Mouse (Mus musculus) ovary, postnatal 36 days (tissue): ENCODE measurements around the gene Meltf.
"Not testable (repeated sequence)": the region's sequence is repeated elsewhere in the genome, so short reads cannot be mapped to it uniquely, and the experiment has no call there.

Source experiments
- DNase-seq: peaks from one replicate; pipeline ENCODE4 v3.0.0; 2022; ENCODE audit warnings: low spot score, mixed read lengths

Meltf gene

GRCm38 (mm10) chr16:31933751-31934549 lies 55.3 kb downstream of the Meltf start, which contains the start of gene Pigz:
Gene Pigz, plus strand, starts transcription at chr16:31933851.
- peak; percentile 53 for DNase-seq

GRCm38 (mm10) chr16:31934550-31935010 lies 56.0 kb downstream of the Meltf start:
- DNase-seq = no peak

GRCm38 (mm10) chr16:31935091-31935979 lies 56.7 kb downstream of the Meltf start:
- DNase-seq = no peak

GRCm38 (mm10) chr16:31936568-31936967 lies 58.0 kb downstream of the Meltf start:
- DNase-seq = no peak

GRCm38 (mm10) chr16:31938856-31939255 lies 60.2 kb downstream of the Meltf start:
- DNase-seq = no peak

GRCm38 (mm10) chr16:31940586-31940985 lies 62.0 kb downstream of the Meltf start:
- DNase-seq = no peak

- peak; percentile 70 for DNase-seq
These were observed 65.4 kb downstream of the Meltf start for GRCm38 (mm10) chr16:31943980-31944379.

GRCm38 (mm10) chr16:31944698-31945255 lies 66.2 kb downstream of the Meltf start:
- no peak for DNase-seq

- no peak for DNase-seq
These were observed 66.8 kb downstream of the Meltf start for GRCm38 (mm10) chr16:31945372-31945771.

- DNase-seq = not testable (repeated sequence)
These were observed 67.4 kb downstream of the Meltf start for GRCm38 (mm10) chr16:31945986-31946385.

- DNase-seq = no peak
These were observed 68.7 kb downstream of the Meltf start for GRCm38 (mm10) chr16:31947333-31947732.

GRCm38 (mm10) chr16:31947901-31948316 lies 69.3 kb downstream of the Meltf start:
- no peak for DNase-seq

- DNase-seq = peak; percentile 94
These were observed 69.8 kb downstream of the Meltf start, which contains the start of the genes 0610012G03Rik and Ncbp2 for GRCm38 (mm10) chr16:31948345-31948774. Gene 0610012G03Rik, minus strand, starts transcription at chr16:31948494. Gene Ncbp2, plus strand, starts transcription at chr16:31948513.
